Mouse (Mus musculus) lung, embryonic 14.5 days (tissue): ENCODE measurements around the gene Bco1. TPM values are rescaled to one million over a fixed set of nuclear protein-coding genes. Genes with fewer than 3 reads are reported as not detected.

Source experiments
- ATAC-seq: fragments of 200-750 bp; cut with Nextera tagmentation; 2 replicates; pipeline ENCODE4 v1.8.0; 2017; ENCODE audit warnings: mild to moderate bottlenecking, moderate TSS enrichment, moderate library complexity; ENCODE audit not compliant: insufficient read depth
- DNase-seq: peaks from one replicate; pipeline ENCODE4 v3.0.0-alpha.2; 2015
- H3K27ac ChIP-seq: fragments of 300-500 bp; sonication (generic); 2 replicates; pipeline ENCODE4 v1.5.1; 2014; ENCODE audit warnings: low read depth, mild to moderate bottlenecking, moderate library complexity
- H3K27me3 ChIP-seq: fragments of 300-500 bp; sonication (generic); 2 replicates; pipeline ENCODE4 v1.6.1; 2014; ENCODE audit warnings: low read length, control low read depth; ENCODE audit not compliant: insufficient read depth
- H3K36me3 ChIP-seq: fragments of 300-500 bp; sonication (generic); 2 replicates; pipeline ENCODE4 v1.6.1; 2014; ENCODE audit warnings: control low read depth; ENCODE audit not compliant: insufficient read depth
- H3K4me1 ChIP-seq: fragments of 300-500 bp; sonication (generic); 2 replicates; pipeline ENCODE4 v1.6.1; 2014; ENCODE audit warnings: antibody characterized with exemption, control low read depth; ENCODE audit not compliant: insufficient read depth
- H3K4me2 ChIP-seq: fragments of 300-500 bp; sonication (generic); 2 replicates; pipeline ENCODE4 v1.6.1; 2014; ENCODE audit warnings: mild to moderate bottlenecking
- H3K4me3 ChIP-seq: fragments of 300-500 bp; sonication (generic); 2 replicates; pipeline ENCODE4 v1.5.1; 2014; ENCODE audit warnings: low read depth, low read length
- H3K9ac ChIP-seq: fragments of 300-500 bp; sonication (generic); 2 replicates; pipeline ENCODE4 v1.6.1; 2014
- H3K9me3 ChIP-seq: fragments of 300-500 bp; sonication (generic); 2 replicates; pipeline ENCODE4 v1.6.1; 2016; ENCODE audit warnings: low read depth, low read length, control low read depth
- CTCF ChIP-seq: IDR thresholded peaks from 2 replicates; pipeline ENCODE4 v1.5.1; 2016; ENCODE audit warnings: antibody characterized with exemption, low read depth
- WGBS: fragments of 180-500 bp; shearing (Covaris S2); extraction: QIAGEN DNeasy Blood & Tissue Kit; methylation state at CpG from one replicate; pipeline ENCODE4 v1.1.7; 2014; 5-methylcytosine and 5-hydroxymethylcytosine counted together
- polyA plus RNA-seq: library from polyadenylated mRNA; unstranded; fragments of >200 nt; fragmentation: Nextera tagmentation; extraction: Ambion mirVana; gene quantifications from 2 replicates; pipeline ENCODE4 v1.2.1, GENCODE M21; 2014

Gene Bco1
- polyA plus RNA-seq, 1 experiment from 2014 or later, result 0.75 TPM

- Histone ChIP-seq H3K27me3 (no peaks in the 10 kb centered on the region), H3K4me1 (0 out of 2 replicates have a peak, but pooled peaks cover 7% of the 10 kb centered on the region), H3K27ac (no peak overlapping the region), H3K4me3 (no peak overlapping the region), H3K9ac (no peak overlapping the region), H3K36me3 (no peaks in the 10 kb centered on the region), H3K4me2 (no peak overlapping the region), H3K9me3 (no peaks in the 10 kb centered on the region)
- ATAC-seq, result no peak
- WGBS, result 71% methylated on average over 4 of the region's 4 CpGs
- no peak for TF ChIP-seq CTCF
- no peak for DNase-seq
These were observed 5.9 kb upstream of the Bco1 start for GRCm38 (mm10) chr8:117089802-117090201.

DNA sequence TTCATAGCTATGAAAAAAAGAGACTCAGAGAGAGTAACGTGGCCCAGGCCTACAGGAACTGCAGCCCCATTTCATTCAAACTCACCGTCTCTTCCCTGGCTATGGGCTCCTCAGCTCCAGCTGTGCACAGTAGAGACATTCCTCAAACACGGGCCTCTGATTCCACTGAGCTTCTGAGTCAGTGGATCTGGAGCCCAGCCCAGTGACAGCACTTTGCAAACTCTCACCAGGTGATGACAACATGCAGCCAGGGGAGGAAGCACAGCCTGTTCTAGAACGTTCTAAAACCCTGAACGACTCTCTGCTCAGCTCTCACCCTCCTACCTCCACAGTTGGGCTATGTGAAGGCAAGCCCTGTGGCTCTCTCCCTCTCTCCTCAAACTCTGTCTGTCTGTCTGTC, 1.6 kb upstream of the Bco1 start:
- Histone ChIP-seq H3K36me3 (no peaks in the 10 kb centered on the region), H3K4me1 (no peaks in the 10 kb centered on the region; the same call in 1 of the 2 replicates), H3K4me2 (no peak overlapping the region), H3K9me3 (0 out of 2 replicates have a peak, but pooled peaks cover under 1% of the 10 kb centered on the region), H3K9ac (no peak overlapping the region), H3K4me3 (no peak overlapping the region), H3K27ac (no peak overlapping the region), H3K27me3 (no peaks in the 10 kb centered on the region)
- TF ChIP-seq CTCF, result no peak
- no peak for ATAC-seq
- DNase-seq, result peak; percentile 43
- 34% methylated on average over 5 of the region's 5 CpGs for WGBS

DNA sequence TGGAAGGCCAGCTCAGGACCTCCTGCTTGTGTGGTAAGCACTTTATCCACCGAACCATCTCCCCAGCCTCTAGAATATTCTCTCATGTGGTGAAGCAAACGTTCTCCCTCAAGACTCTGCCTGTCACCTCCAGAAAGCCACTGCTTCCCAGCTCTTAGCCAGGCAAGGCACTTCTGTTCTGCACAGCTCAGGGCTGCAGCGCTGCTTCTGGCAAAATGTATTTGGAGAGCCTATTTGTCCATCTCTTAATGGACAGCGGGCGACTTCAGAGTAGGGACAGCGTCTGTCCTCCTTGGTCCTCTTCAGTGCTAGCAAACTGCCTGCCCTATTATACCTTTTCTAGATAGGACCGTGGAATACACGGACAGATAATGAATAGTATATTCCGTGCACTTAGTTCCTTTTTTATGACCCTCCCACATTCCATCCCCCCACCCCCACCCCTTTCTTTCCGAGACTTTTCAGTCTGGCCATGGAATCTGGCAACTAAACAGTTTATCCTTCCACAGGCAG, 1.5 kb downstream of the Bco1 start:
- 45% methylated on average over 10 of the region's 10 CpGs for WGBS
- ATAC-seq, result peak; percentile 12; the same call in 1 of the 2 replicates
- H3K9me3 ChIP-seq, result 0 out of 2 replicates have a peak, but pooled peaks cover 5% of the 10 kb centered on the region
- no peaks in the 10 kb centered on the region; the same call in 1 of the 2 replicates for H3K4me1 ChIP-seq
- peak overlapping the region; percentile 69; the same call in 1 of the 2 replicates for H3K27ac ChIP-seq
- TF ChIP-seq CTCF, result no peak
- no peaks in the 10 kb centered on the region for H3K27me3 ChIP-seq
- no peak overlapping the region for H3K4me3 ChIP-seq
- no peak overlapping the region for H3K9ac ChIP-seq
- DNase-seq, result peak; percentile 27
- H3K4me2 ChIP-seq, result peak overlapping the region; percentile 49
- H3K36me3 ChIP-seq, result no peaks in the 10 kb centered on the region

GRCm38 (mm10) chr8:117097564-117098191, 2.0 kb downstream of the Bco1 start:
- DNase-seq (peak; percentile 84), ATAC-seq (peak; percentile 75)
- H3K27me3 ChIP-seq, result no peaks in the 10 kb centered on the region
- H3K36me3 ChIP-seq, result no peaks in the 10 kb centered on the region
- no peak overlapping the region for H3K4me3 ChIP-seq
- H3K4me1 ChIP-seq, result no peaks in the 10 kb centered on the region; the same call in 1 of the 2 replicates
- H3K9ac ChIP-seq, result no peak overlapping the region; the same call in 1 of the 2 replicates
- H3K4me2 ChIP-seq, result peak overlapping the region; percentile 49
- 28% methylated on average over 11 of the region's 11 CpGs for WGBS
- peak overlapping the region; percentile 69; the same call in 1 of the 2 replicates for H3K27ac ChIP-seq
- no peak for TF ChIP-seq CTCF
- 0 out of 2 replicates have a peak, but pooled peaks cover 5% of the 10 kb centered on the region for H3K9me3 ChIP-seq

- DNase-seq (peak; percentile 83), ATAC-seq (peak; percentile 14; the same call in 1 of the 2 replicates)
- peak; percentile 89 for TF ChIP-seq CTCF
- H3K4me1 ChIP-seq, result no peaks in the 10 kb centered on the region
- no peaks in the 10 kb centered on the region for H3K27me3 ChIP-seq
- no peak overlapping the region for H3K4me3 ChIP-seq
- H3K4me2 ChIP-seq, result no peak overlapping the region
- no peak overlapping the region for H3K27ac ChIP-seq
- H3K36me3 ChIP-seq, result no peaks in the 10 kb centered on the region
- no peaks in the 10 kb centered on the region for H3K9me3 ChIP-seq
- WGBS, result 17% methylated on average over 9 of the region's 9 CpGs
- H3K9ac ChIP-seq, result no peak overlapping the region
These were observed 11.9 kb downstream of the Bco1 start for GRCm38 (mm10) chr8:117107533-117107932.

DNA sequence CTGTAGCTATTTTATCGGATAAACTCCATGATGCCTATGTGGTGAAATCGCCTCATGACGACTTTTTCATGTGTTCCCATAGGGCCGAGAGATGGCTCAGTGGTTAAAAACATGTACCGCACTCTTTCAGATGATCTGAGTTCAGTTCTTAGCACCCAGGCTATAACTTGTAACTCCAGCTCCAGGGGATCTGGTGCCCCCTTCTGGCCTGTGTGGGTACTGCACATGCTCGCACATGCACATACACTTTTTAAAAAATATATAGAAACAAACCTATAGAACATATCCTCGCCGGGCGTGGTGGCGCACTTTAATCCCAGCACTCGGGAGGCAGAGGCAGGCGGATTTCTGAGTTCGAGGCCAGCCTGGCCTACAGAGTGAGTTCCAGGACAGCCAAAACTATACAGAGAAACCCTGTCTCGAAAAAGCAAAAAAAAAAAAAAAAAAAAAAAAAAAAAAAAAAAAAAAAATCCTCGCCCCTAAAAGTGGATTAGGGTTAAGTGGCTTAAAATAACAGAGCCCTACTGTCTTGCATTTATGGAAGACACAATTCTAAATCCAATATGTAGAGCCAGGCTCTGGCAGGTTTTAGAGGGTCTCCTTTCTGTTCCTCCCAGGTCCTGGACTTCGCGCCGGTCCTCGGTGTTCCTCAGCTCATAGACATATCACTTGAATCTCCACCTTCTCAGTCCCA, 13.5 kb downstream of the Bco1 start:
- no peak for DNase-seq
- WGBS, result 88% methylated on average over 19 of the region's 19 CpGs
- H3K36me3 ChIP-seq, result no peaks in the 10 kb centered on the region
- ATAC-seq, result no peak
- H3K9ac ChIP-seq, result no peak overlapping the region
- H3K4me2 ChIP-seq, result no peak overlapping the region
- no peak overlapping the region for H3K27ac ChIP-seq
- TF ChIP-seq CTCF, result peak; percentile 55
- H3K9me3 ChIP-seq, result no peaks in the 10 kb centered on the region
- H3K4me1 ChIP-seq, result no peaks in the 10 kb centered on the region
- no peaks in the 10 kb centered on the region for H3K27me3 ChIP-seq
- H3K4me3 ChIP-seq, result no peak overlapping the region

GRCm38 (mm10) chr8:117109801-117110390, 14.2 kb downstream of the Bco1 start:
- no peak overlapping the region for H3K4me2 ChIP-seq
- WGBS, result 46% methylated on average over 16 of the region's 16 CpGs
- no peaks in the 10 kb centered on the region for H3K27me3 ChIP-seq
- no peaks in the 10 kb centered on the region for H3K4me1 ChIP-seq
- no peak overlapping the region for H3K27ac ChIP-seq
- H3K4me3 ChIP-seq, result no peak overlapping the region
- TF ChIP-seq CTCF, result peak; percentile 62
- H3K36me3 ChIP-seq, result no peaks in the 10 kb centered on the region
- H3K9ac ChIP-seq, result no peak overlapping the region
- DNase-seq (peak; percentile 79), ATAC-seq (no peak)
- H3K9me3 ChIP-seq, result no peaks in the 10 kb centered on the region
